Mouse (Mus musculus): ENCODE results near the gene E330021D16Rik.

E330021D16Rik gene

DNA sequence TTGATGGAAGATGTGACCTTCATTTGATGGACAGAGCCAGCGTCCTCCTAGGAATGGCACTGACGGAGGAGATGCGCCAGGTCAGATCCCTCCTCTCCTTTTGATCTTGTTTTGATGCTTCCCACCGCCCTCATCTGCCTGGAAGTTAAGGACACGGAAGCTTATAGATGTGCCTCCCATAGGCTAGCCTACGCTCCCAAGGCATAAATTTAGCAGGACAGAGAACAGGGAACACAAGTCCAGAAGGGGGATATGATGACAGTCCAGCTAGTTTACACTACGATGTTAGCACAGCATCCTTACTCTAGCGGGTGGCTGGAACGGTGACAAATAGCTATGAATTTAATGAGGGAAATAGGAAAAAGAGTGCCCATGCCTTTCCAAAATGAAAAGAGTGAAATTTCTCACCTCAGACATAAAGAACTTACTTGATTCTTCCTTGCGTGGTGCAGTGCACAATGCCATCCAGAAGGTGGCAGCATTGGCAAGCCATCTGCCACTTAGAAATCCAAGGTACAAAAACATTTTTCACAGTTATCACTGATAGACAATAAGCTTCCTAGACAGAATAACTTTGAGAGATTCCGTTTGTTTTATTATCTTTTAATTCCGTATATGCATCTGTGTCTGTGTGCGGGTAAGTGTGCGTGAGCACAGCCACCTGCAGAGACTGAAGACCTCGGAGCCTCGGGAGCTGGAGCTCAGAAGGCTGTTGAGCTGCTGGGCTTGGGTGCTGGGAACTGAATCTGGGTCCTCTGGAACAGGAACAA, 6.9 kb upstream of the E330021D16Rik start:
- peak; percentile 78 for DNase-seq (ENCODE audit: low read depth, low spot score)

GRCm38 (mm10) chr6:136421059-136421458, 5.7 kb upstream of the E330021D16Rik start:
- DNase-seq (ENCODE audit: low read depth, low spot score), result peak; percentile 50

GRCm38 (mm10) chr6:136418889-136419835, 3.8 kb upstream of the E330021D16Rik start:
- no peak for DNase-seq (ENCODE audit: low read depth, low spot score)

GRCm38 (mm10) chr6:136418333-136418848, 3.0 kb upstream of the E330021D16Rik start:
- DNase-seq (ENCODE audit: low read depth, low spot score), result no peak

DNA sequence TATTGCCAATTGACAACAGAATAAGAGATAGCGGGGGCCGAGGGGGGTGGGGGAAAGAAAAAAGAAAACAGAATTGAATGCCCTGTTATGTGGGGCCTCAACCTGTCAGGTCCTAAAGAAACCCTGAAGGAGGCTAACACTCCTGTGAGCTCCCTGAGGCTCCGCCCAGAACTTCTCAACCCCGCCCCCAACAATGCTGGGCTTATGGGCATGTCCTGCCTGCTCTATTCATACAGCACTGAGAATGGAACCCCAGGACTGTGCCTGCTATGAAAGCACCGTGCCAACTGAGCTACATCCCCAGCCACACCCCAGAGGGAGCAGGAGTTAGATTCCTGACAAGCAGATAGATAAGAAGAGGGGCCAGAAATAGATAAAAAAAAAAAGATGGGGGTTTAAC, 2.5 kb upstream of the E330021D16Rik start:
- DNase-seq (ENCODE audit: low read depth, low spot score), result peak; percentile 20

GRCm38 (mm10) chr6:136413856-136414362, 1.5 kb downstream of the E330021D16Rik start:
- no peak for DNase-seq (ENCODE audit: low read depth, low spot score)

- DNase-seq (ENCODE audit: low read depth, low spot score), result no peak
These were observed 7.7 kb downstream of the E330021D16Rik start for GRCm38 (mm10) chr6:136407608-136408192.

- DNase-seq (ENCODE audit: low read depth, low spot score), result no peak
These were observed 18.5 kb downstream of the E330021D16Rik start for GRCm38 (mm10) chr6:136396860-136397259.

DNA sequence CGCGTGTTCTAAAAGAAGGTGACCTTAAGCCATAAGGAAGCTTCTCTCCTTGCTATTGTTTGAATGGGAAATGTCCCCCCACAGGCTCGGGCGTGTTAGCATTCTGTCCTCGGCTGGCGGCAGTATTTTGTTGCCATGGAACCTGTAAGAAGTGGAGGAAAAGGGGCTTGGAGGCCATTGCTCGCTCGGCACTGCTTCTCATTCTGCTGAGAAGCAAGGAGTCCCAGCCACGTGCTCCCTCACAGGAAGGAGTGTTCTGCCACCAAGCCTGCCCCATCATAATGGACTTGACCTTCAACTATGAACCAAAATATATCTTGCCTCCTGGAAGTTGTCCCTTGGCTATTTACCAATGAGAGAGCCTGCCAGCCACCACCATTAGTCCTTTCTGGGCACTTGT, 25.1 kb downstream of the E330021D16Rik start:
- no peak for DNase-seq (ENCODE audit: low read depth, low spot score)

DNA sequence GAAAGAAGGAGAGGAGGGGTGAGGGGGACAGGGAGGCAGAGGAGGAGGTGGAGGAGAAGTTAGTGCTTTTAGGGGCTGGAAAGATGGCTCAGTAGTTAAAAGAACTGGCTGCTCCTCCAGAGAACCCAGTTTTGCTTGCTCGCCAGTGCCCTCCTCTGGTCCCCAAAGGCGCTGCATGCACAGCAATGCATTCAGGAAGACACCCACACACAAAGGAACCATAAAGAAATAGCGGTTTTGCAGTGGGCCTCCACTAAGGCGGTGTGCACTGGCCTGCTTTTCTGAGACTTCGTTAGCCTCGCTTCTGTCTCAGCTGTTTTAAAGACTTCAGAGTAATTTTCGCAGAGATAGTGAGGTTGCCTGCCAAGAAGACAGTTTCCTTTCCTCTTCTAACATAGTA, 30.1 kb downstream of the E330021D16Rik start:
- DNase-seq (ENCODE audit: low read depth, low spot score), result peak; percentile 65

GRCm38 (mm10) chr6:136383218-136383617, 32.2 kb downstream of the E330021D16Rik start:
- DNase-seq (ENCODE audit: low read depth, low spot score), result no peak

- DNase-seq (ENCODE audit: low read depth, low spot score), result peak; percentile 10
These were observed 39.3 kb downstream of the E330021D16Rik start for GRCm38 (mm10) chr6:136376097-136376496.

DNA sequence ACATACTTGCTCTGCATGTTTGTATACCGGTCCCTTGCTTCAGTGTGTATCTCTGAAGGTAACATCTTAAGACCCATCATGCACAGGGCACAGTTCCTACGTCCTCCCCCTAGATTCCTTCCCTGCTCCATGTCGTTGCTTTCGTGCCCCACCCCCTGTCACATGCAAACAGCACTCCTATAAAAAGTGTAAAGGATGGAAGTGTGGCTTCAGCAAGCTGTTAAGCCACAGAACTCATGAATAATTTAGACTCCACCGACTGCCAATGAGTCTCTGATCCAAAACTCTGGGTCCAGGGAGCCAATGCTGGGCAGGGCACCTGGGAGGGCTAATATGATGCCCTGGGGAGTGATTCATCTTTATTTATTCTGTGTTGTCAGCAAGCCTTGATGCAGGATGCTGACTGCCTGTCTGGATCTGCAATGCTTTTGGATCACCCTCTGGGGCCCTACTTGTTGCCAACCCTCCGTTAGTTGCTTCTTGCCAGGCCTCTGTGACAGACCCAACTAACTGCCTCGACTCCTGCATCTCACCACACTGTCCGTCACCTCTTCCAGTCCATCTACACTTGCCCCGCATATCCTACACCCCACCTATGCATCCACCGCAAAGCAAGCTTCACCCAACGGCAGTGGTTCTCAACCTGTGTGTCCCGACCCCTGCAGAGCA, 50.8 kb downstream of the E330021D16Rik start:
- DNase-seq (ENCODE audit: low read depth, low spot score), result no peak

DNA sequence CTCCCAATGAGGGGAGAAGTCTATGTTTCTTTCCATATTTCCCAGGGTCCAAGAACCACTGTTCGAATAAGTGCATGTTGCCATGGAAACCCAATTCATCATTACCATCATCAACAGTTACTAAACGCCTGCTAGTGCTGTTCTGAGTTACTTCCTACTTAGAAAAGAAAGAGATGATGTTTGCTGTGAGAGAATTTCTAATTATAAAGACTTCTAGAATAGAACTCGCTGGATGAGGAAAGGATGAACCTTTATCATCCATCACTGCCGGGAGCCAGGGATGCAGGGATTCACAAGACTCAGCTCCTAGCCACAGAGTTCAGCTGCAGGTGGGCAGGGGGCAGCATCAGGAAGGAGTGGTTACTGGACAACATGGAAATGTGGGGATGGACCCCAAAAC, 51.4 kb downstream of the E330021D16Rik start:
- no peak for DNase-seq (ENCODE audit: low read depth, low spot score)

DNA sequence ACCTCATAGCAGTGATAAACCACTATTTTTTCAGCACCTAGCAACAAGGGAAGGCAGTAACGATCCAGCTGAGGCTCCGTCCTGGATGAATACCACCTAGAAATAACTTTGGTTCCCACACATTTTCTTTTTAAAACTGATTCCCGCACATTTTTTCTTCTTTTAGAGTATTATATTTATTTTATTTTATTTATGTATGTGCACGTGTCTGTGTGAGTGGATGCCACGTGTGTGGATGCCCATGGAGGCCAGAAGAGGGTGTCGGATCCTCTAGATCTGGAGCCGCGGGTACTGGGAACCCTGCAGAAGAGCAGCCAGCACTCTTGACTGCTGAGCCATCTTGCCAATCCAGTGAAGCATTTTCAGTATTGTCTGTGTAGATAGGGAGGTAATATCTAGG, 52.1 kb downstream of the E330021D16Rik start:
- DNase-seq (ENCODE audit: low read depth, low spot score), result no peak

DNA sequence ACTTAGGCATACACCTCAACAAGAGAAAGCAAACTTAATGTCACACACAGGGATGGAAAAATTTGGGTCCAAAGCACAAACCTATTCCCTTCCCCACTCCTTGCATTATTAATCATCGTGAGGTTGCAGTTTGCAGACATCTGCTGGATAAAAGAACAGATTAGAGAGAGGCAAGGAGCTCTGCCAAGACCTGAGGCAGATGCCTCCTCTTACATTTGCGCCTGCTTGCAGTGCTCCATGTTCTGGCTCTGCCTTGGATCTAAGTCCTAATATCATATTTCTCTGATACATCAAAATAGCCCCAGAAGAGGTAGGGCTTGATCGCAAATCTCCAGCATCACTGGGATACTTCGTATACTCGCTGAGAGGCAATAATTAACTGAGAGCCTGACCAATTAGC, 56.9 kb downstream of the E330021D16Rik start:
- no peak for DNase-seq (ENCODE audit: low read depth, low spot score)

GRCm38 (mm10) chr6:136353399-136354184, 61.8 kb downstream of the E330021D16Rik start:
- DNase-seq (ENCODE audit: low read depth, low spot score), result peak; percentile 48

All from A20 (cell line).